11 mouse cellular contexts compared by ENCODE assay signal in the genomic region with DNA sequence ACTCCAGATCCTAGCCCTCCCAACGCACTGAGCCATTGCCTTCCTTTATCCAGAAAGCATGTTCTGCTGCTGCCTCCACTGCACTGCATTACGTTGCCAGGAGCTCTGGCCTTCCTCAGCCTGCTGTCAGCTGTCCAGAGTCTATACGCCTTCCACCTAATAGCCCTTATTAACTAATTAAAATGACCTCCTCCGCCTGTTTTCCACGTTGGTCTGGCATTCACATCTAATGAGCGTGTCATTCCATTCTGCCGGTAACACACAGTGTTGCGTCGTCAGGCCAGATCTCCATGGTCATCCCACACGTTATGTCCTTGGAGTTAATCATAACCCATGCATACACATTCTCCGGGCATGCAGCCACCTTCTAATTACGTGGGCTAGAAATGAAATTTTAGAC. TPM values are rescaled to one million over a fixed set of nuclear protein-coding genes. Genes with fewer than 3 reads are reported as not detected.
DNase-seq lines count a peak whose midpoint lies in the region; ATAC-seq lines count a peak whose summit lies in the region.
"Had no signal": no experiment of that assay in that cellular context is flagged by ENCODE, and none has a peak within 500 bp of the region (broad histone marks: within the 10 kb centered on the region; RNA-seq: fewer than 3 reads in every experiment).

No protein-coding gene starts in this region.

- no peak overlapping the region for H3K4me3 ChIP-seq in hindbrain, embryonic 15.5 days
- H3K4me3 ChIP-seq in hindbrain, embryonic 11.5 days (ENCODE audit: low read depth, low read length), result no peak overlapping the region
- no peak overlapping the region for H3K4me3 ChIP-seq in intestine, embryonic 14.5 days (ENCODE audit: low read depth, low read length)
- H3K4me3 ChIP-seq: erythroblast, embryonic 14.5 days; heart, embryonic 13.5 days; megakaryocyte, embryonic 14.5 days had no signal

- no peak for DNase-seq in hindbrain, embryonic 11.5 days (ENCODE audit: low spot score)
- DNase-seq in adrenal gland, adult 2 months, result peak; percentile 77
- DNase-seq in intestine, embryonic 14.5 days (ENCODE audit: low spot score), result no peak
- peak; percentile 74 for DNase-seq in large intestine, adult 2 months (ENCODE audit: low read depth, low spot score)
- no peak for DNase-seq in urinary bladder, adult 18-20 months (ENCODE audit: low spot score in 2 of 2)
- DNase-seq in thymus, postnatal 36 days, result no peak
- no peak for DNase-seq in embryo, embryonic 10.5 days (ENCODE audit: low spot score)

- H3K36me3 ChIP-seq in hindbrain, embryonic 15.5 days, result no peaks in the 10 kb centered on the region
- H3K36me3 ChIP-seq in hindbrain, embryonic 11.5 days (ENCODE audit: control insufficient read depth, insufficient read depth, low read length), result no peaks in the 10 kb centered on the region
- H3K36me3 ChIP-seq in intestine, embryonic 14.5 days (ENCODE audit: control insufficient read depth, insufficient read depth, low read length), result no peaks in the 10 kb centered on the region
- H3K36me3 ChIP-seq: heart, embryonic 13.5 days had no signal

- no peaks in the 10 kb centered on the region for H3K4me1 ChIP-seq in hindbrain, embryonic 15.5 days (replicated peaks)
- H3K4me1 ChIP-seq in hindbrain, embryonic 11.5 days (replicated peaks; ENCODE audit: control insufficient read depth, insufficient read depth, low read length), result no peaks in the 10 kb centered on the region
- no peaks in the 10 kb centered on the region for H3K4me1 ChIP-seq in intestine, embryonic 14.5 days (replicated peaks; ENCODE audit: control insufficient read depth, insufficient read depth, low read length)
- H3K4me1 ChIP-seq: heart, embryonic 13.5 days had no signal

- no peaks in the 10 kb centered on the region for H3K27me3 ChIP-seq in hindbrain, embryonic 15.5 days
- H3K27me3 ChIP-seq in hindbrain, embryonic 11.5 days (ENCODE audit: control insufficient read depth, insufficient read depth, low read length), result no peaks in the 10 kb centered on the region
- H3K27me3 ChIP-seq in intestine, embryonic 14.5 days (replicated peaks; ENCODE audit: control insufficient read depth, insufficient read depth, low read length), result no peaks in the 10 kb centered on the region
- H3K27me3 ChIP-seq: heart, embryonic 13.5 days; megakaryocyte, embryonic 14.5 days had no signal

- peak; percentile 69 for ATAC-seq in hindbrain, embryonic 15.5 days (ENCODE audit: low FRiP score, low read depth)
- no peak for ATAC-seq in hindbrain, embryonic 11.5 days (ENCODE audit: low FRiP score)
- ATAC-seq in intestine, embryonic 14.5 days (replicated peaks; ENCODE audit: low FRiP score, low TSS enrichment, low read depth), result peak; percentile 50; the same call in 1 of the 2 replicates

- H3K4me2 ChIP-seq in hindbrain, embryonic 15.5 days, result no peak overlapping the region
- no peak overlapping the region for H3K4me2 ChIP-seq in hindbrain, embryonic 11.5 days (replicated peaks; ENCODE audit: low read depth, low read length)
- H3K4me2 ChIP-seq in intestine, embryonic 14.5 days (ENCODE audit: low read length), result no peak overlapping the region
- H3K4me2 ChIP-seq: heart, embryonic 13.5 days had no signal

- no peak overlapping the region for H3K9ac ChIP-seq in hindbrain, embryonic 15.5 days
- no peak overlapping the region for H3K9ac ChIP-seq in hindbrain, embryonic 11.5 days (ENCODE audit: low read depth, low read length)
- no peak overlapping the region for H3K9ac ChIP-seq in intestine, embryonic 14.5 days (ENCODE audit: low read length)
- H3K9ac ChIP-seq: heart, embryonic 13.5 days had no signal

- no peaks in the 10 kb centered on the region for H3K9me3 ChIP-seq in hindbrain, embryonic 15.5 days
- H3K9me3 ChIP-seq in hindbrain, embryonic 11.5 days (ENCODE audit: control insufficient read depth, low read length), result no peaks in the 10 kb centered on the region
- no peaks in the 10 kb centered on the region for H3K9me3 ChIP-seq in intestine, embryonic 14.5 days (ENCODE audit: control insufficient read depth, low read length)
- H3K9me3 ChIP-seq: heart, embryonic 13.5 days; megakaryocyte, embryonic 14.5 days had no signal

- WGBS in hindbrain, embryonic 15.5 days, result 38% methylated on average over 12 of the region's 12 CpGs
- WGBS in hindbrain, embryonic 11.5 days, result 62% methylated on average over 12 of the region's 12 CpGs
- 32% methylated on average over 12 of the region's 12 CpGs for WGBS in intestine, embryonic 14.5 days
- 19% methylated on average over 12 of the region's 12 CpGs for WGBS in large intestine, adult 2 months

- H3K27ac ChIP-seq in hindbrain, embryonic 15.5 days (replicated peaks), result no peak overlapping the region
- no peak overlapping the region for H3K27ac ChIP-seq in hindbrain, embryonic 11.5 days (ENCODE audit: low read depth, low read length)
- no peak overlapping the region for H3K27ac ChIP-seq in intestine, embryonic 14.5 days (ENCODE audit: low read depth)
- H3K27ac ChIP-seq: heart, embryonic 13.5 days had no signal

RNA-seq across cellular contexts. Expression of gene Med4, which starts 56.7 kb away (rescaled TPM):
- polyA plus RNA-seq in hindbrain, embryonic 15.5 days (2015; fragmentation: Nextera tagmentation; extraction: Ambion mirVana), result 78.7 and 79.0 TPM in 2 replicates
- polyA plus RNA-seq in hindbrain, embryonic 11.5 days (2014; fragmentation: Nextera tagmentation; extraction: Ambion mirVana), result 93.5 and 96.3 TPM in 2 replicates
- total RNA-seq in adrenal gland, adult 2 months (2021), result 10 to 100 TPM; 21.6 to 22.5 TPM
- 3.5 and 4.1 TPM in 2 replicates for polyA plus RNA-seq in adrenal gland, adult 2 months (2012; rRNA removed)
- polyA plus RNA-seq in intestine, embryonic 14.5 days (2014; fragmentation: Nextera tagmentation; extraction: Ambion mirVana), result 76.2 and 87.2 TPM in 2 replicates
- 12.3 and 13.5 TPM in 2 replicates for polyA plus RNA-seq in large intestine, adult 2 months (2012; rRNA removed)

Comparison
In these comparisons a context has a peak if more than half of its experiments do, and no peak if none do; other contexts are left out.
1. DNase-seq: peak in adrenal gland, adult 2 months (single experiment) and large intestine, adult 2 months (single experiment); none in hindbrain, embryonic 11.5 days (single experiment), intestine, embryonic 14.5 days (single experiment), urinary bladder, adult 18-20 months (0 of 2), thymus, postnatal 36 days (0 of 2) and embryo, embryonic 10.5 days (single experiment).